In genomic region chr16:94044996-94045395, GRCm38 (mm10) we compare ENCODE assay signal across 18 mouse cellular contexts. TPM values are rescaled to one million over a fixed set of nuclear protein-coding genes. Genes with fewer than 3 reads are reported as not detected.
A peak's percentile ranks its signal among the peaks of the same experiment; 100 is the strongest.
DNase-seq lines count a peak whose midpoint lies in the region; ATAC-seq and TF ChIP-seq lines count a peak whose summit lies in the region.
"Had no signal": no experiment of that assay in that cellular context is flagged by ENCODE, and none has a peak within 500 bp of the region (broad histone marks: within the 10 kb centered on the region; RNA-seq: fewer than 3 reads in every experiment).

No protein-coding gene starts in this region.

- peak; percentile 31 for TF ChIP-seq CTCF in intestine, postnatal 0 days (IDR thresholded peaks at IDR 0.05; ENCODE audit: low read depth)

- H3K4me3 ChIP-seq in intestine, postnatal 0 days (ENCODE audit: low read depth, low read length): no peak overlapping the region
- H3K4me3 ChIP-seq in intestine, embryonic 16.5 days (ENCODE audit: low read length): no peak overlapping the region
- H3K4me3 ChIP-seq: erythroblast, embryonic 14.5 days; intestine, embryonic 15.5 days had no signal

- WGBS in intestine, postnatal 0 days: 47% methylated on average over 7 of the region's 7 CpGs
- 41% methylated on average over 7 of the region's 7 CpGs for WGBS in intestine, embryonic 16.5 days

- no peak overlapping the region for H3K4me2 ChIP-seq in intestine, postnatal 0 days (replicated peaks; ENCODE audit: low read depth)
- no peak overlapping the region for H3K4me2 ChIP-seq in intestine, embryonic 16.5 days (ENCODE audit: low read depth, low read length)
- H3K4me2 ChIP-seq: heart, embryonic 11.5 days; intestine, embryonic 15.5 days had no signal

- no peak for ATAC-seq in intestine, postnatal 0 days
- ATAC-seq in intestine, embryonic 16.5 days: no peak
- no peak for ATAC-seq in erythroid progenitor cell, adult 5-6 weeks (replicated peaks; ENCODE audit: low FRiP score, poor library complexity, severe bottlenecking)
- ATAC-seq: intestine, embryonic 15.5 days had no signal

- peak; percentile 34 to 40 for DNase-seq in right cerebral cortex, adult 2 months (ENCODE audit: low spot score in 2 of 2)
- DNase-seq in right cerebral cortex, postnatal 10 days (ENCODE audit: low spot score in 2 of 2): no peak
- peak; percentile 21 for DNase-seq in layer of hippocampus, adult 9-10 months (ENCODE audit: low spot score)
- no peak for DNase-seq in kidney, postnatal 4 days
- DNase-seq: adrenal gland, postnatal 10 days; gastrocnemius, postnatal 10 days; lung, postnatal 4 days; midbrain, embryonic 14.5 days had no signal

- no peak overlapping the region for H3K27ac ChIP-seq in intestine, postnatal 0 days (ENCODE audit: low read depth, low read length)
- no peak overlapping the region for H3K27ac ChIP-seq in intestine, embryonic 16.5 days (ENCODE audit: low read length)
- H3K27ac ChIP-seq: intestine, embryonic 15.5 days; liver, embryonic 14.5 days had no signal

- no peaks in the 10 kb centered on the region for H3K27me3 ChIP-seq in intestine, postnatal 0 days (replicated peaks; ENCODE audit: control insufficient read depth, insufficient read depth, low read length)
- H3K27me3 ChIP-seq in intestine, embryonic 16.5 days (replicated peaks; ENCODE audit: control insufficient read depth, insufficient read depth, low read length): peaks cover 7% of the 10 kb centered on the region

- no peak overlapping the region for H3K9ac ChIP-seq in intestine, postnatal 0 days (ENCODE audit: low read depth, low read length)
- no peak overlapping the region for H3K9ac ChIP-seq in intestine, embryonic 16.5 days (ENCODE audit: low read depth, low read length)
- H3K9ac ChIP-seq: intestine, embryonic 15.5 days; liver, embryonic 14.5 days had no signal

- no peaks in the 10 kb centered on the region for H3K36me3 ChIP-seq in intestine, postnatal 0 days (ENCODE audit: control insufficient read depth, insufficient read depth)
- H3K36me3 ChIP-seq in intestine, embryonic 16.5 days (ENCODE audit: control insufficient read depth, insufficient read depth, low read length): no peaks in the 10 kb centered on the region
- H3K36me3 ChIP-seq: intestine, embryonic 15.5 days had no signal

- no peaks in the 10 kb centered on the region for H3K4me1 ChIP-seq in intestine, postnatal 0 days (replicated peaks; ENCODE audit: control insufficient read depth, insufficient read depth, low read length)
- H3K4me1 ChIP-seq in intestine, embryonic 16.5 days (ENCODE audit: control insufficient read depth, insufficient read depth, low read length): no peaks in the 10 kb centered on the region

- H3K9me3 ChIP-seq in intestine, postnatal 0 days (ENCODE audit: control insufficient read depth): no peaks in the 10 kb centered on the region
- H3K9me3 ChIP-seq in intestine, embryonic 16.5 days (ENCODE audit: control insufficient read depth, low read length): no peaks in the 10 kb centered on the region
- H3K9me3 ChIP-seq: intestine, embryonic 15.5 days had no signal

RNA-seq across cellular contexts. Expression of gene Cldn14, which starts 36.4 kb away (rescaled TPM):
- 2.3 and 2.4 TPM in 2 replicates for polyA plus RNA-seq in intestine, postnatal 0 days (2015; fragmentation: Nextera tagmentation; extraction: Ambion mirVana)
- polyA plus RNA-seq in intestine, embryonic 16.5 days (2015; fragmentation: Nextera tagmentation; extraction: Ambion mirVana): 0.58 and 0.61 TPM in 2 replicates
- not detected in 2 replicates for total RNA-seq in erythroid progenitor cell, adult 5-6 weeks (2015; ENCODE audit: low replicate concordance)
- total RNA-seq in erythroid progenitor cell, adult 5-6 weeks (2017; ENCODE audit: low replicate concordance): not detected in 2 replicates
- total RNA-seq: common myeloid progenitor, adult 5-6 weeks; hematopoietic stem cell, adult 5-6 weeks had no signal
- polyA plus RNA-seq: midbrain, embryonic 14.5 days; neural tube, embryonic 14.5 days had no signal

RNA-seq across cellular contexts. Expression of gene Sim2, which starts 39.7 kb away (rescaled TPM):
- polyA plus RNA-seq in intestine, postnatal 0 days (2015; fragmentation: Nextera tagmentation; extraction: Ambion mirVana): not detected in 2 replicates
- not detected in 2 replicates for polyA plus RNA-seq in intestine, embryonic 16.5 days (2015; fragmentation: Nextera tagmentation; extraction: Ambion mirVana)
- total RNA-seq in erythroid progenitor cell, adult 5-6 weeks (2015; ENCODE audit: low replicate concordance): not detected in 2 replicates
- not detected in 2 replicates for total RNA-seq in erythroid progenitor cell, adult 5-6 weeks (2017; ENCODE audit: low replicate concordance)
- total RNA-seq: common myeloid progenitor, adult 5-6 weeks; hematopoietic stem cell, adult 5-6 weeks had no signal
- polyA plus RNA-seq: erythroblast, embryonic 14.5 days; intestine, embryonic 15.5 days; midbrain, embryonic 14.5 days had no signal

Comparison
In these comparisons a context has a peak if more than half of its experiments do, and no peak if none do; other contexts are left out.
1. DNase-seq: peak in right cerebral cortex, adult 2 months (2 of 2) and layer of hippocampus, adult 9-10 months (single experiment); none in right cerebral cortex, postnatal 10 days (0 of 2) and kidney, postnatal 4 days (0 of 2).